Comparison of ENCODE assay signal across 27 mouse cellular contexts in genomic region chr17:66822347-66822746, GRCm38 (mm10).
DNase-seq lines count a peak whose midpoint lies in the region; ATAC-seq and TF ChIP-seq lines count a peak whose summit lies in the region.
"Had no signal": no experiment of that assay in that cellular context is flagged by ENCODE, and none has a peak within 500 bp of the region (broad histone marks: within the 10 kb centered on the region; RNA-seq: fewer than 3 reads in every experiment).

No protein-coding gene starts in this region.

- in situ Hi-C loops in ES-E14 (cut with MboI; ENCODE audit: low sequenced_read_pairs in 2 of 2, unreplicated experiment in 2 of 2), result no loop called here

- no peak for TF ChIP-seq CTCF in intestine, postnatal 0 days (IDR thresholded peaks at IDR 0.05; ENCODE audit: low read depth)

- 68% methylated on average over 2 of the region's 2 CpGs for WGBS in intestine, postnatal 0 days
- 80% methylated on average over 2 of the region's 2 CpGs for WGBS in intestine, embryonic 15.5 days
- WGBS in limb, embryonic 10.5 days, result 86% methylated on average over 2 of the region's 2 CpGs

- peak; percentile 43; the same call in 1 of the 2 replicates for ATAC-seq in intestine, postnatal 0 days
- ATAC-seq in intestine, embryonic 15.5 days, result no peak
- ATAC-seq: CD4-positive, CD25-positive, alpha-beta regulatory T cell, adult 4 months; forebrain, embryonic 15.5 days; hindbrain, embryonic 16.5 days; Patski had no signal

- no peaks in the 10 kb centered on the region for H3K27me3 ChIP-seq in intestine, postnatal 0 days (replicated peaks; ENCODE audit: control insufficient read depth, insufficient read depth, low read length)
- no peaks in the 10 kb centered on the region for H3K27me3 ChIP-seq in intestine, embryonic 15.5 days (replicated peaks)
- H3K27me3 ChIP-seq in limb, embryonic 10.5 days (ENCODE audit: low read depth, poor library complexity, severe bottlenecking), result peaks cover 3% of the 10 kb centered on the region; the same call in 1 of the 2 replicates
- H3K27me3 ChIP-seq: embryonic facial prominence, embryonic 13.5 days; forebrain, embryonic 15.5 days; Patski had no signal

- H3K36me3 ChIP-seq in intestine, postnatal 0 days (ENCODE audit: control insufficient read depth, insufficient read depth), result no peaks in the 10 kb centered on the region
- H3K36me3 ChIP-seq in intestine, embryonic 15.5 days, result no peaks in the 10 kb centered on the region
- H3K36me3 ChIP-seq in ES-E14 (ENCODE audit: control insufficient read depth, insufficient read depth, low read length, poor library complexity, severe bottlenecking), result no peaks in the 10 kb centered on the region
- no peaks in the 10 kb centered on the region for H3K36me3 ChIP-seq in limb, embryonic 10.5 days
- H3K36me3 ChIP-seq: embryonic facial prominence, embryonic 10.5 days; embryonic facial prominence, embryonic 13.5 days; forebrain, embryonic 12.5 days; forebrain, embryonic 15.5 days; hindbrain, embryonic 10.5 days; hindbrain, embryonic 13.5 days had no signal

- H3K9ac ChIP-seq in intestine, postnatal 0 days (ENCODE audit: low read depth, low read length), result no peak overlapping the region
- no peak overlapping the region for H3K9ac ChIP-seq in intestine, embryonic 15.5 days
- no peak overlapping the region for H3K9ac ChIP-seq in ES-E14 (ENCODE audit: insufficient read depth, low read depth, low read length, poor library complexity, severe bottlenecking)
- H3K9ac ChIP-seq: embryonic facial prominence, embryonic 13.5 days; forebrain, embryonic 12.5 days; forebrain, embryonic 15.5 days; hindbrain, embryonic 13.5 days had no signal

- H3K4me3 ChIP-seq in intestine, postnatal 0 days (ENCODE audit: low read depth, low read length), result no peak overlapping the region
- no peak overlapping the region for H3K4me3 ChIP-seq in intestine, embryonic 15.5 days (replicated peaks)
- no peak overlapping the region for H3K4me3 ChIP-seq in ES-E14 (ENCODE audit: insufficient read depth in 1 of 2, low read depth in 1 of 2, low read length in 2 of 2, poor library complexity in 1 of 2, severe bottlenecking in 1 of 2)
- H3K4me3 ChIP-seq in limb, embryonic 10.5 days, result no peak overlapping the region
- H3K4me3 ChIP-seq: embryonic facial prominence, embryonic 10.5 days; embryonic facial prominence, embryonic 13.5 days; erythroblast, embryonic 14.5 days; forebrain, embryonic 12.5 days; forebrain, embryonic 15.5 days; hindbrain, embryonic 10.5 days; hindbrain, embryonic 13.5 days had no signal

- no peaks in the 10 kb centered on the region for H3K4me1 ChIP-seq in intestine, postnatal 0 days (replicated peaks; ENCODE audit: control insufficient read depth, insufficient read depth, low read length)
- H3K4me1 ChIP-seq in intestine, embryonic 15.5 days (replicated peaks), result no peaks in the 10 kb centered on the region
- H3K4me1 ChIP-seq in ES-E14 (ENCODE audit: control insufficient read depth in 2 of 2, insufficient read depth in 2 of 2, low read length in 2 of 2, poor library complexity in 1 of 2), result no peaks in the 10 kb centered on the region
- peaks cover 6% of the 10 kb centered on the region for H3K4me1 ChIP-seq in limb, embryonic 10.5 days
- H3K4me1 ChIP-seq: embryonic facial prominence, embryonic 13.5 days; forebrain, embryonic 12.5 days; forebrain, embryonic 15.5 days; hindbrain, embryonic 10.5 days had no signal

- no peak overlapping the region for H3K4me2 ChIP-seq in intestine, postnatal 0 days (replicated peaks; ENCODE audit: low read depth)
- H3K4me2 ChIP-seq in intestine, embryonic 15.5 days (replicated peaks), result no peak overlapping the region
- H3K4me2 ChIP-seq: embryonic facial prominence, embryonic 13.5 days; forebrain, embryonic 12.5 days; forebrain, embryonic 15.5 days; heart, embryonic 11.5 days; hindbrain, embryonic 13.5 days had no signal

- no peak for DNase-seq in ES-E14 (ENCODE audit: low read depth, low spot score)
- peak; percentile 48 for DNase-seq in NIH3T3 (ENCODE audit: low read depth)
- DNase-seq in limb, embryonic 10.5 days (ENCODE audit: low spot score), result peak; percentile 7
- no peak for DNase-seq in cerebellum, adult 11-12 months
- DNase-seq: adrenal gland, adult 2 months; adrenal gland, postnatal 14 days; cerebellum, adult 11 months; cerebellum, adult 8-10 months; cerebellum, postnatal 10 days; cerebellum, postnatal 36 days; embryo, embryonic 11 days; gastrocnemius, postnatal 10 days; gastrocnemius, postnatal 36 days; heart, postnatal 36 days had no signal

- no peak overlapping the region for H3K27ac ChIP-seq in intestine, postnatal 0 days (ENCODE audit: low read depth, low read length)
- H3K27ac ChIP-seq in intestine, embryonic 15.5 days, result no peak overlapping the region
- no peak overlapping the region for H3K27ac ChIP-seq in ES-E14 (ENCODE audit: insufficient read depth, low read depth, low read length, poor library complexity, severe bottlenecking)
- H3K27ac ChIP-seq in limb, embryonic 10.5 days, result no peak overlapping the region
- H3K27ac ChIP-seq: embryonic facial prominence, embryonic 10.5 days; embryonic facial prominence, embryonic 13.5 days; forebrain, embryonic 12.5 days; forebrain, embryonic 15.5 days; hindbrain, embryonic 10.5 days; hindbrain, embryonic 13.5 days had no signal

- H3K9me3 ChIP-seq in intestine, postnatal 0 days (ENCODE audit: control insufficient read depth), result no peaks in the 10 kb centered on the region
- H3K9me3 ChIP-seq in intestine, embryonic 15.5 days, result no peaks in the 10 kb centered on the region
- no peaks in the 10 kb centered on the region for H3K9me3 ChIP-seq in ES-E14 (ENCODE audit: control insufficient read depth, insufficient read depth, low read depth, low read length)
- no peaks in the 10 kb centered on the region for H3K9me3 ChIP-seq in limb, embryonic 10.5 days (replicated peaks)
- H3K9me3 ChIP-seq: embryonic facial prominence, embryonic 10.5 days; embryonic facial prominence, embryonic 13.5 days; forebrain, embryonic 12.5 days; forebrain, embryonic 15.5 days; hindbrain, embryonic 10.5 days; hindbrain, embryonic 13.5 days had no signal

TF ChIP-seq in ES-E14, 5 proteins besides CTCF, POLR2A, EP300 and RAD21:
- TF ChIP-seq MAFK (IDR thresholded peaks at IDR 0.05; ENCODE audit: insufficient read depth, low read depth, low read length) (peak; percentile 51; the same call in 1 of the 2 replicates), ZNF384 (IDR thresholded peaks at IDR 0.05; ENCODE audit: low read depth, low read length) (no peak)

Comparison
In these comparisons a context has a peak if more than half of its experiments do, and no peak if none do; other contexts are left out.
1. DNase-seq: peak in NIH3T3 (single experiment) and limb, embryonic 10.5 days (single experiment); none in ES-E14 (single experiment) and cerebellum, adult 11-12 months (single experiment).